Mouse (Mus musculus) E14TG2a.4 (cell line): ENCODE measurements around the gene Zfp672.
"Not testable (repeated sequence)": the region's sequence is repeated elsewhere in the genome, so short reads cannot be mapped to it uniquely, and the experiment has no call there.

ENCODE experiments used
- H3K27me3 ChIP-seq: 2 replicates; pipeline ENCODE4 v1.6.1; 2014; ENCODE audit warnings: low read length, control low read depth; ENCODE audit not compliant: insufficient read depth
- H3K36me3 ChIP-seq: 2 replicates; pipeline ENCODE4 v1.6.1; 2014; ENCODE audit warnings: low read length, control low read depth; ENCODE audit not compliant: insufficient read depth
- H3K4me1 ChIP-seq: replicated peaks from 2 replicates; pipeline ENCODE4 v1.6.1; 2014; ENCODE audit warnings: low read depth, low read length, control low read depth
- H3K4me3 ChIP-seq: replicated peaks from 2 replicates; pipeline ENCODE4 v1.5.1; 2014; ENCODE audit warnings: mild to moderate bottlenecking, low read length
- H3K9me3 ChIP-seq: 2 replicates; pipeline ENCODE4 v1.6.1; 2014; ENCODE audit warnings: low read length, control low read depth
- CTCF ChIP-seq: conservative IDR thresholded peaks from 2 replicates; pipeline ENCODE4 v1.5.1; 2014; ENCODE audit warnings: low read length
- NANOG ChIP-seq: IDR thresholded peaks from 2 replicates; pipeline ENCODE4 v1.6.1; 2014; ENCODE audit warnings: borderline replicate concordance, low read length, mixed read lengths
- POU5F1 ChIP-seq: IDR thresholded peaks from 2 replicates; pipeline ENCODE4 v1.6.1; 2014; ENCODE audit warnings: low read length, borderline replicate concordance

Gene Zfp672

DNA sequence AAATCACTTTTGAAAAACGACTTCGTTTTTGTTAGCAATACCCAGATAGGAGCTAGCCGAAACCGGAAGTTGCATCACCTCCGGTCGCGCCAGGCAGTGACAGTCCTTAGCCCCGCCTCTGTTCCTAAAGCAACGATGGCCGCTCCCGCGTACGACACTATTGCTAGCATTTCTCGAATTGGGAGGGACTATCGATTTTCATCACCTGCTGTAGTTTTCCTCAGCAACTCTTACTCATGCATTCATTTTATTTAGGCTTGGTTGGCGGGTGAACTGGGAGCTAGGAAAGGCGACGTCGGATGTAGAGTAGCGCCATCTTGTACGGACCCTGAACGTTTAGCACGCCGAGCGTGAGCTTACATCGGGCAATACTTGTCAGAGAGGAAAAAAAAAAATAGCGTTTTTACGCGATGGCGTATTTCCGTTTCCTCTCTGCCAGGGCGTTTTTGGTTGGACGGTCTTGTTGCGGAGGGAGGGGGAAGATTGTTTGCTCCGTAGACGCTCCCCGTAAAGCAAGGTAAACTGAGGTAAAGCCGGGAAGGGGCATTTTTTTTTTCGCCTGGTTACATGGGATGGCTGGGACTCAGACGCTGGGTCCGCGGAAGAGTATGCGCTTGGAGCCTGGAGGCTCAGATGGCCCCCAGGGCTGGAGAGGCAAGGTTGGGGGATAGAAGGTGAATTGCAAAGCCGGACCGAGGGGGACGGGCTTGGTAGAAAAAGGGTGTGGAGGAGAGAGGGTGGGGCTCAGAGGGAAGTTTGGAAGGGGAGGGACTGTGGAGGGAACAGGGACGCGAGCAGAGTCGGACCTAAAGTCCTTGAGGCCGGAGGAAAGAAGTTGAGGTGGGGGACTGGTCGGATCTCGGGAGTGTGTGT lies at the start of gene Zfp672, which contains the start of gene Sh3bp5l:
TSS of gene Zfp672 (minus strand) at position 64 of the 873 bp plus-strand sequence.
TSS of gene Sh3bp5l (plus strand) at position 449 of the 873 bp plus-strand sequence.
- H3K4me1 ChIP-seq, result peaks cover 48% of the 10 kb centered on the region
- no peaks in the 10 kb centered on the region for H3K9me3 ChIP-seq
- no peaks in the 10 kb centered on the region for H3K27me3 ChIP-seq
- H3K36me3 ChIP-seq, result peaks cover 58% of the 10 kb centered on the region
- no peak for TF ChIP-seq CTCF
- no peak for TF ChIP-seq POU5F1
- TF ChIP-seq NANOG, result no peak
- peak within 1 kb of the TSS; percentile 96 for H3K4me3 ChIP-seq

DNA sequence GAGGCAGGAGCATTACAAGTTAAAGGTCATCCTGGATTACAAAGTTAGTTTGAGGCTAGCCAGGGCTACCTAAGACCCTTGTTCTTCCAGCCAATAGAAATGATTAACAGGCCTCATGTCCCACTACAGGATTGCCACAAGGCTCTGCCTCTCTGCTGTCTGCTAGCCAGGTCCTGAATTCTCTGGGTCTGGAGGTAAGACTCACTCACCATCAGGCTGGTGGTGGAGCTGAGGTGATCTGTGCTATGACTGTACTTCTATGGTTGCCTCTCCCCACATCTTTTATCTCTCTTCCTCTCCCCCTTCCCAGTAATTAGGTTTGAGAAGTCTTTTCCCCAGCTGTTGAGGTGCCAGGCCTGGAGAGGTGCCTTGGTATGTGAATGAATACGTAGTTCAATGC lies 49.4 kb upstream of the Zfp672 start:
- Histone ChIP-seq H3K9me3 (no peaks in the 10 kb centered on the region), H3K4me1 (0 out of 2 replicates have a peak, but pooled peaks cover 3% of the 10 kb centered on the region), H3K36me3 (no peaks in the 10 kb centered on the region), H3K27me3 (no peaks in the 10 kb centered on the region), H3K4me3 (no peak overlapping the region)
- TF ChIP-seq POU5F1 (no peak), CTCF (no peak), NANOG (no peak)

DNA sequence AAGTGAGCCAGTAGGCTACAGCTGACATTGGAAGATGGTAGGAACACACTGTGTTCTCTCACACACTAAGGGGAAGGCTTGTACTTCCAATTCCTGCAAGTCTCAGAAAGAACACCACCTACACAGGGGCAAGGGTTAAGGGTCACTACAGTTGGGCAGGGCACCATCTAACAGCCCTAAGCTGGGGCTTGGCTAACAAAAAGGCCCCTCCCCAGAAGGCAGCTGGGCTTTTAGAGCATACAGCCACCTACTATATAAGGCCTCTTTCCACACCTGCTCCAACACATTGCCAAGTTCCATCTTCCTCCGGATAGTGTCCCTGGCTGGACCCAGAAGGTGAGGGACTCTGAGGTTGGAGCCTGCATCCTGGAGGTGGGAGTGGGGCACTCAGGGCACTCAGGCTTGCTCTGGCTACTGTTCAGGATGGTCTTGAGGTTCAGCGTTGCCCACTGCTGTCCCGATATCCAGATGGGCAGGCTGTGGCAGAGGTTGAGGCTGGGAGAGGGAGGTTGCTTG lies 48.7 kb upstream of the Zfp672 start, which contains the start of gene Lypd8:
TSS of gene Lypd8 (plus strand) at position 281 of the 516 bp plus-strand sequence.
- no peaks in the 10 kb centered on the region for H3K36me3 ChIP-seq
- no peaks in the 10 kb centered on the region for H3K9me3 ChIP-seq
- H3K4me3 ChIP-seq, result no peak within 1 kb of the TSS
- H3K4me1 ChIP-seq, result 0 out of 2 replicates have a peak, but pooled peaks cover 3% of the 10 kb centered on the region
- TF ChIP-seq CTCF (no peak), POU5F1 (no peak), NANOG (no peak)
- no peaks in the 10 kb centered on the region for H3K27me3 ChIP-seq

DNA sequence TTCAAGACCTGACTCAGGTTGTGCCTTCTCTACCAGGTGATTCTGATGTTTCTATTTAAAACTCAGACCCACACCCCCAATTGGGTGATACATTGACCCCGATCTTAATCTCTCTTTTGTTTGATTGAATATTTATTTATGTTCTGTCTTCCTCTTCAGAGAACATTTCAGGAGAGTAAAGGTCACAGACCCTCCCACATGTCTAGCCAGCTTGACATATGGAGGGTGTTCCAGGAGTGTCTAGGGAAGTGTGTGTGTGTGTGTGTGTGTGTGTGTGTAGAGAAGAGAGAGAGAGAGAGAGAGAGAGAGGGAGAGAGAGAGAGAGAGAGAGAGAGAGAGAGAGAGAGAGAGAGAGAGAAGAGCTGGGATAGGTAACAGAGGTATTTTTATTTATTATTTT lies 47.5 kb upstream of the Zfp672 start:
- H3K9me3 ChIP-seq, result no peaks in the 10 kb centered on the region
- TF ChIP-seq CTCF (no peak), POU5F1 (no peak), NANOG (no peak)

DNA sequence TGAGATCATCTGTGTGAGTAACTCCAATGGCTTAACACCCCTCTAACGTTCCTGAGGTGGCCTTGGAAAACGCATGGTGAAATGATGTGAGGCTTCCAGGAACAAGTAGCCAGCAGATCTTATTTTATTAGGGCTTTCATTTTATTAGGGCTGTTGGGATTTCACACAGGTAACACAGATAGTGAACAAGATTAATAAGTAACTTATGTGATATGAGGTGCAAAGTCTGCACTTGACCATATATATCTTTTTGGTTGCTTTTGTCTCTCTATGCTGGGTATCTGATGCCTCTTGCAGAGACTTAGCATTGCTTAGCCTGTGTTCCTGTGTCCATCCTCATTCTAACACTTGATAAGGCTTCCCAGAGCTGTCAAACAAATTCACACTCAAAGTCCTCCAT lies 47.1 kb upstream of the Zfp672 start:
- TF ChIP-seq CTCF, result no peak
- no peak for TF ChIP-seq NANOG
- TF ChIP-seq POU5F1, result no peak
- Histone ChIP-seq H3K4me1 (0 out of 2 replicates have a peak, but pooled peaks cover 3% of the 10 kb centered on the region), H3K27me3 (no peaks in the 10 kb centered on the region), H3K36me3 (no peaks in the 10 kb centered on the region), H3K9me3 (no peaks in the 10 kb centered on the region), H3K4me3 (no peak overlapping the region)

More for the DNA sequence above, 47.5 kb upstream of the Zfp672 start:
- Histone ChIP-seq H3K4me1 (0 out of 2 replicates have a peak, but pooled peaks cover 3% of the 10 kb centered on the region), H3K27me3 (no peaks in the 10 kb centered on the region), H3K4me3 (no peak overlapping the region), H3K36me3 (no peaks in the 10 kb centered on the region)

DNA sequence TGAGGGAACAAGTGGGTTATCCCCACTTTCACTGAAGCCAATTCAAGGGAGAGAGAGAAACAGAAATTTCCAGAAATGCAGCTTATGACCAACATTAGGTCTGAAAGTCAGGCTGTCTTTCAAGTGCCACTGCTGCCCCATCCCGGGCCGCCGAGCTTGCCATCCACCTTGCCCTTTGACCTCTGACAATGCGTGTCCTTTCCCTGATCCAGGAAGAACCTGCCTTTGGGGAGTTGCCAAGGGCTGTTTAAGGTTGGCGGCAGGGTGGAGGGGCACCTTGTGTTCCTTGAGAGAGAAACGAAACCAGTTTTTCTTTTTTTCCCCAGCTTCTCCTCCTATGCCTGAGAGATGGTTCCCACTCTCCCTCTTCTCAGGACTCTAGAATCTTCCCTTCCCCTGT lies 36.1 kb upstream of the Zfp672 start:
- not testable (repeated sequence) for H3K9me3 ChIP-seq, H3K36me3 ChIP-seq, H3K27me3 ChIP-seq, H3K4me1 ChIP-seq, H3K4me3 ChIP-seq

DNA sequence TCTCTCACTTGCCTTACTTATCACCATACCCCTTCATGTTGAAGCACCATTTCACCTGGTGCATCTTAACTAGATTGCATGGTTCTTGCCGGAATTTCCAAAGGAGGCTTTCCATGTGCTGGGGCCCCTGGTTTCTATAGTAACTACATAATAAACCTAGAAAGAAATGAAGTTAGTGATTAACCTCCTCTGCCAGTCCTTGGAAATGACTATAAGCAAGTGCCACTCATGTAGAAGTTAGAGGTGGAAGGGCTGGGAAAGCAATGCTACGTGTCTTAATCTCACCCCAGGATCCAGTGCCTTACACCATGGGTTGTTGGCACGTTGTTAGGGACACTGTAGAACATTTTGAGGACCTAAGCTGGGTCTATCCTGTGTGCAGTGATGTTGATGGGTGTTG lies 34.3 kb upstream of the Zfp672 start:
- Histone ChIP-seq H3K4me1 (no peaks in the 10 kb centered on the region), H3K9me3 (no peaks in the 10 kb centered on the region), H3K4me3 (no peak overlapping the region), H3K27me3 (no peaks in the 10 kb centered on the region), H3K36me3 (no peaks in the 10 kb centered on the region)
- TF ChIP-seq NANOG (no peak), POU5F1 (no peak)

DNA sequence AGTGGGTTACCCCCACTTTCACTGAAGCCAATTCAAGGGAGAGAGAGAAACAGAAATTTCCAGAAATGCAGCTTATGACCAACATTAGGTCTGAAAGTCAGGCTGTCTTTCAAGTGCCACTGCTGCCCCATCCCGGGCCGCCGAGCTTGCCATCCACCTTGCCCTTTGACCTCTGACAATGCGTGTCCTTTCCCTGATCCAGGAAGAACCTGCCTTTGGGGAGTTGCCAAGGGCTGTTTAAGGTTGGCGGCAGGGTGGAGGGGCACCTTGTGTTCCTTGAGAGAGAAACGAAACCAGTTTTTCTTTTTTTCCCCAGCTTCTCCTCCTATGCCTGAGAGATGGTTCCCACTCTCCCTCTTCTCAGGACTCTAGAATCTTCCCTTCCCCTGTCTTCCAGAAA lies 32.4 kb upstream of the Zfp672 start:
- H3K9me3 ChIP-seq, H3K27me3 ChIP-seq, H3K36me3 ChIP-seq, H3K4me1 ChIP-seq, H3K4me3 ChIP-seq: not testable (repeated sequence)

DNA sequence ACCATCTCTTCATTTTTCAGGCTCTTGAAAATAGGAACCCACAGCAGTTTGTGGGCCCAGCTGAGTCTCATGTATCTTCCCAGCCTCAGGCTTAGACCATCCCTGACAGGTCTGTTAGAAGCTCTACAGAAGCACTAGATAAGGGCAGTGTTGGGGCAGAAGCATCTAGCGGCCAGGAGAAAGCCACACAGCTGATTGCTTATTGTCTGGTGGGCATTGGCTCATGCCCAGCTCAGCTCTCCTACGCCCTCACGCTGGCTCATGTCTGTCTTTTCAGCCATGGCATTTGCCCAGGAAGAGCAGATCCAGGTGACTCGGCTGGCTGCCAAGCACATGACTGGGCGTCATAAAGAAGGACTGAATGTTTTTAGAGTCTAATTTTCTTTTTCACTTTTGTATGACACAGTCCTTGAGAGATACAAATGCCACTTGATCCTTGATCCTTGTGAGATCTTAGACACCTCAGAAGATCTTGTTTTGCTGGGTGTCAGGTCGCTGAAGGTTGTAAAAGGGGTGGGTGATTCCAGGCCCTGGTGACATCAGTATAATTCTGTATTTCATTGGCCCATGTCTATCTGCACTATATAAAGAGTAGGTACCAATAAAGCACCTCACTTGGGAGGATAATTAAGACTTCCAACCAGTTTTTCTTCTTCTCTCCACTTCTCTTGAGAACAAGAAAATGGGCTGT lies 27.9 kb upstream of the Zfp672 start:
- no peaks in the 10 kb centered on the region for H3K4me1 ChIP-seq
- no peaks in the 10 kb centered on the region for H3K27me3 ChIP-seq
- H3K9me3 ChIP-seq, result peaks cover 2% of the 10 kb centered on the region; the same call in 1 of the 2 replicates
- TF ChIP-seq POU5F1 (no peak), CTCF (no peak), NANOG (no peak)
- H3K36me3 ChIP-seq, result no peaks in the 10 kb centered on the region
- no peak overlapping the region for H3K4me3 ChIP-seq
